Mouse (Mus musculus): Measurements from ENCODE around the gene Adcy1.
A peak's percentile ranks its signal among the peaks of the same experiment; 100 is the strongest.

GRCm38 (mm10) chr11:7144369-7144768, 81.1 kb downstream of the Adcy1 start:
- TF ChIP-seq CTCF (conservative IDR thresholded peaks at IDR 0.05; ENCODE audit: low read length) = peak; percentile 81
- TF ChIP-seq POU5F1 (IDR thresholded peaks at IDR 0.05; ENCODE audit: borderline replicate concordance, low read length) = no peak

Measured in E14TG2a.4 (cell line).